Mouse (Mus musculus): ENCODE measurements around the gene Card14. TPM values are rescaled to one million over a fixed set of nuclear protein-coding genes. Genes with fewer than 3 reads are reported as not detected.
"Not testable (repeated sequence)": the region's sequence is repeated elsewhere in the genome, so short reads cannot be mapped to it uniquely, and the experiment has no call there.

Card14 gene
- not detected in 2 replicates for total RNA-seq (2015; ENCODE audit: low replicate concordance)
- not detected in 2 replicates for total RNA-seq (2017; ENCODE audit: low replicate concordance)

DNA sequence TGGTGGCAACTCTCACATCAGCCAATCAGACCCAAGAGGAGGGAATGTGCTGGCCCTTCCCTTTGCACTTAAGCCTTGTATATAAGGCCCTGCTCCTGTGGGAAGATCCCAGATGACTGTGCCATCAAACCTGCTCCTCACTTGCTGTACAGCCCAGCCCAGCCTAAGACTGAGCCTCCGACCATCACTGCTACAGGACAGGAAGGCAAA is at the start of gene Card14:
TSS of gene Card14 (plus strand) at position 111 of the 210 bp plus-strand sequence.
- no peak for ATAC-seq (replicated peaks; ENCODE audit: low FRiP score, poor library complexity, severe bottlenecking)

DNA sequence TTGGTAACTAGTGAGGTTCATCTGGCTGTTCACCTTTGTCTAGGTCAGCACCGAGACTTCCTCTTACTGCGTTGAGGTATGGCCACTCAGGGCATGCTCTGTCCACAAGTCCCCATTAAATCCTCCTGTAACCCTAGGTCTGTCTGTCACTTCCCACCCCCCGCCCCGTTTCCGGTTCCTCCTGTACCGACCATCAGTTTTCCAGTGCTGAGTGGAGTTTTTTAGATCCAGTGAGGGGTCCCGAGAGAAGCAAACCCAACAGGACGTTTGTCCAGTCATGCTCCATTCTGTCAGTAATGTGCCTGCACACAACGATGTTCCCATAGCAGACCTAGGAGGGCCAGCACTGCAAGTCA is 49.4 kb upstream of the Card14 start:
- 0 out of 2 replicates have a peak, but pooled peaks have one; percentile 7 for ATAC-seq (replicated peaks; ENCODE audit: low FRiP score, poor library complexity, severe bottlenecking)

DNA sequence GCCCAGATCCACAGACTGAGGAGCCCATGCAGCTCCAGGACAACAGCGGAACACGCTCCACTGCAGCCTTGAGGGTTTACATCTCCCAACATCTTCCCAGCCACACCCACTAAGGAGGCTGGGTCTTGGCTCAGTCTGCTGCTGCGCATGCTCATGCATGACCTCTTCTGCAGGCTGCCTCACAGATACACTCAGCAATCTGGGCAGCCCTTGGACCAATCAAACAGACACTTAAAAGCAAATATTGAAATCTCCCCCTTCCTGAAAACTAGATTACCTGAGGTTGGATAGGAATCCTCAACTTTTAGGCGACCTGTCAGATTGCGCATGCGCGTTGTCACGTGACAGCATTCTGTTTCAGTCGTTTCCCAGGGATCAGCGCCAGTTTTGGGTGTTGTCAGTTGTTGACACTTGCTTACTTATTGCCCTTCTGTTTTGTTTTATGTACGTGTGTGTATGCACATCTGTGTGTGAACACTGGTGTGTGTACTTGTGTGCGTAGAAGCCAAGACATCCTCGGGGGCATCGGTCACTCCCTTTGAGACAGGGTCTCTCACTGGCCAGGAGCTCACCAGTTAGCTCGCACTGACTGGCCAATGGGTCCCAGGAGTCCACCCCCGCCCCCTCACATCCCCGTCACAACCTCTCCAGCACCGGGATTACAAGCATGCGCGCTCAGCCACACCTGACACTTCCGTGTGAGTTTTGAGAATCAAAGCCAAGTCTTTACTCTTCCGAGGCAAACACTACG is 48.8 kb upstream of the Card14 start:
- peak; percentile 86 for ATAC-seq (replicated peaks; ENCODE audit: low FRiP score, poor library complexity, severe bottlenecking)

- ATAC-seq (replicated peaks; ENCODE audit: low FRiP score, poor library complexity, severe bottlenecking), result no peak
These were observed 47.6 kb upstream of the Card14 start for GRCm38 (mm10) chr11:119259977-119260376.

DNA sequence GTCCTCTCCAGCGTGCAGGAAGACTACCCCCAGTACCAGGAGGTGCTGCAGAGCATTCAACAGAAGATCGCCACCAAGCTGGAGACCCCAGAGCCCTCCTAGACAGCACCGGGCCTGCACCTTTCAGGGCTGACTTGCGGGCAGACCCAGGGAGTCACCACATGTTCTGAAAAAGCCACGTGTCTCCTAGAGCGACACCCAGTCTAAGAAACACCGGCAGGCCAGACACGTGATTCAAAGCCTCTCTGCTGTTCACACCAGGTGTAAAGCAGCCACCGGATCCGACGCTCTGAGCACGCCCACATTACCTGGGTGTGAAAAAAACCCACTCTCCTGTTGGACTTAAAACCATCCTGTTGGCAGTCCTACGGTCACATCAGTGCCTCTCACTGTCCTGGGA is 43.2 kb upstream of the Card14 start:
- no peak for ATAC-seq (replicated peaks; ENCODE audit: low FRiP score, poor library complexity, severe bottlenecking)

- no peak for ATAC-seq (replicated peaks; ENCODE audit: low FRiP score, poor library complexity, severe bottlenecking)
These were observed 41.8 kb upstream of the Card14 start for GRCm38 (mm10) chr11:119265811-119266210.

DNA sequence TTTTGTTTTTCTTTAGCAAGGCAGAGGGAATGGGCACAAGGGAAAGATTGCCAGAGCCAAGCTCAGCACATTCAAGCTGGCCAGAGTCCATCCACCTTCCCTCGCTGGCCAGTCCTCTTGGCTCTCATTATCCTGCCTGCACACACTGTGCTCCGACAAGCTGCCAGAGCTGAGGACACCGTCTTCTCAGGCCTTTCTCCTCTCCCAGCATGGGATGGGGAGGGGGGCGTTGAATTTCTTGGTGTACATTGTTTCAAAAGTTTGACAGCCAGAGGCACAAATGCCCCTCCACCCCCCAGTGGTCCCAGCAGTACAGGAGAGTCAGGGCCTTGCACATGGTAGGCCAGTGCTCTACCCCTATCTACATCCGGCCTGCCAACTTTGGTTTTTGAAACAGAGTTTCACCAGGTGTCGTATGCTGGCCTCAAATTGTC is 40.3 kb upstream of the Card14 start:
- ATAC-seq (replicated peaks; ENCODE audit: low FRiP score, poor library complexity, severe bottlenecking), result no peak

GRCm38 (mm10) chr11:119267768-119268556 is 39.6 kb upstream of the Card14 start, which contains the start of gene Gaa:
Gene Gaa (plus strand): TSS chr11:119267887.
- ATAC-seq (replicated peaks; ENCODE audit: low FRiP score, poor library complexity, severe bottlenecking), result peak; percentile 92

DNA sequence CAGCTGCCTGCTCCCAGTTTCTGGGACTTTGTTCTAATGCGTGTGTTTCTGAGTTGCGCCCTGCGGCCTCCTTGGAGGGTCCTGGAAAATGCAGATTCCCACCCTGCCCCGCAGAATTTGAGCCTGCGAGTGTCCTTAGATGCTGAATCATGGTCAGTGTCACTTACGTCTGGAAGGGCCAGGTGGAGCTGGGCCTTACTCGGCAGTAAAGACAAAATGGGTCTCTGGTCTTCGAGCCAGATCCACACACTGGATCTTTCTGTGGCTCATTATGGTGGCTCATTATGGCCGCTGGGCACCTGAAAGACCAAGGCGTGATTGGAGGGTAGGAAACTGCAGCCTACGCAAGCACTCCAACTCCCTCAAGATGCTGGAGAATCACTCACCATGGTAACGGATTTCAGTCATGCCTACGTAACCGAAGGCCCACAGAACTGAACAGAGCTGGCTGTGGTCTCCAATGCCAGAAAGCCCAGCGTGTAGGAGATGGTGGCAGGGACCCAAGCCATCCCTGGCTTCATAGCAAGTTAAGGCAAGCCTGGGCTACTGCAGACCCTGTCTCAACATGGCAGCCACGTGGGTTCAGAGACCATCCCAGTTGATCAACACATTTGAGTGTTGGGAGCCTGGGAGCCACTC is 38.9 kb upstream of the Card14 start:
- ATAC-seq (replicated peaks; ENCODE audit: low FRiP score, poor library complexity, severe bottlenecking), result 0 out of 2 replicates have a peak, but pooled peaks have one; percentile 11

DNA sequence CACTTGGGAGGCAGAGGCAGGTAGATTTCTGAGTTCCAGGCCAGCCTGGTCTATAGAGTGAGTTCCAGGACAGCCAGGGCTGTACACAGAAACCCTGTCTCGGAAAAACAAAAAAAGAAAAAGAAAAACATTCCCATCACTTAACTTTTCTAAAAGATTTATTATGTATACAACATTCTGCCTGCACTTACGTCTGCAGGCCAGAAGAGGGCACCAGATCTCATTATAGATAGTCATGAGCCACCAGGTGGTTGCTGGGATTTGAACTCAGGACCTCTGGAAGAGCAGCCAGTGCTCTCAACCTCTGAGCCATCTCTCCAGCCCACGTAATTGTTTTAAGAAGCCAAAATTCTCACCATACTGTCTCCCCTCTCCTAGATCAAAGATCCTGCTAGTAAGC is 35.1 kb upstream of the Card14 start:
- not testable (repeated sequence) for ATAC-seq (replicated peaks; ENCODE audit: low FRiP score, poor library complexity, severe bottlenecking)

- ATAC-seq (replicated peaks; ENCODE audit: low FRiP score, poor library complexity, severe bottlenecking), result no peak
These were observed 34.2 kb upstream of the Card14 start for GRCm38 (mm10) chr11:119273186-119273930.

- no peak for ATAC-seq (replicated peaks; ENCODE audit: low FRiP score, poor library complexity, severe bottlenecking)
These were observed 26.5 kb upstream of the Card14 start for GRCm38 (mm10) chr11:119281030-119281429.

- peak; percentile 27 for ATAC-seq (replicated peaks; ENCODE audit: low FRiP score, poor library complexity, severe bottlenecking)
These were observed 21.6 kb upstream of the Card14 start for GRCm38 (mm10) chr11:119285791-119286527.

DNA sequence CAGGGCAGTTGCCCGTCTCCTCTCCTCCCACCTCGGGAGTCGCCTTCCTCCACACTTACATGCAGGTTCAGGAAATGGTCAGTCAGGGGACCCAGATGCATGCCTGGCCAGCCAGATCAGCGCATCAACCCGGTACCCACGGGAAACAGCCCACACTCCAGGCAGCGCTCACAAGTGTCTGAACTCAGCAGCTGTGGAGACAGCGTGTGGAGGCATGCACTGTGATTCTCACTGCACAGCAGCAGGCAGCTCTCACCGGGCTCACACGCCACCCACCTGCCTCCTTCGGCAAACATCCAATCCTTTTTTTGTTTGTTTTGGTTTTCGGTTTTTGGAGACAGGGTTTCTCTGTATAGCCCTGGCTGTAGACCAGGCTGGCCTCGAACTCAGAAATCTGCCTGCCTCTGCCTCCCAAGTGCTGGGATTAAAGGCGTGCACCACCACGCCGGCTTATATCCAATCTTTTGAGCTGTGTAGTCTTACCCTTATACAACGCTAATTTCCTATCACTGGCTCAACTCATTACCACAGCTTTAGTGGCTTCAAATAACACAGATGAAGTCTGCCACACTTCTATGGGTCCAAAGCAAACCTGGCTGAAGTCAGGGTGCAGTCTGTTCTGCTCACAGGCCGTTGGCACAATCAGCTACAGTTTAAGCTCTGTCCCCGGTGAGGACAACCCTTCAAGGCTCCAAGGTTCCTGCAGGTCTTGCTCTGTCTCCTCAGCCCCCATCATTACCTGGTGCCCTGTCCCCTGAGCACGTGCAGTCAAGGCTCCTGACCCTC is 20.2 kb upstream of the Card14 start:
- ATAC-seq (replicated peaks; ENCODE audit: low FRiP score, poor library complexity, severe bottlenecking), result no peak

DNA sequence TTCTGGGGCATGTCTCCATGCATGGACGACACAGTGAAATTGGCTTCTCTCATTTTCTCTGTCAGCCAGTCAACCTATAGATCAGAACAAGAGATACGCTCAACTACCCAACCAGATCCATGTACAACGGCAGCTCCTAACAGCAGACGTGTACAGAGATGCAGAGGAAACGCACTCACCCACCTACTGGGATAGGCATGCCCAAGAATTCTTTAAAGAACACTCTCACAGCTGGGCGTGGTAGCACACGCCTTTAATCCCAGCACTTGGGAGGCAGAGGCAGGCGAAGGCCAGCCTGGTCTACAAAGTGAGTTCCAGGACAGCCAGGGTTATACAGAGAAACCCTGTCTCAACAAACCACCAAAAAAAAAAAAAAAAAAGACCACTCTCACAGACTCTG is 14.7 kb upstream of the Card14 start:
- not testable (repeated sequence) for ATAC-seq (replicated peaks; ENCODE audit: low FRiP score, poor library complexity, severe bottlenecking)

GRCm38 (mm10) chr11:119297996-119298395 is 9.6 kb upstream of the Card14 start:
- ATAC-seq (replicated peaks; ENCODE audit: low FRiP score, poor library complexity, severe bottlenecking), result no peak

GRCm38 (mm10) chr11:119298917-119299316 is 8.7 kb upstream of the Card14 start:
- no peak for ATAC-seq (replicated peaks; ENCODE audit: low FRiP score, poor library complexity, severe bottlenecking)

GRCm38 (mm10) chr11:119299391-119300245 is 8.0 kb upstream of the Card14 start, which contains the start of gene Eif4a3:
Gene Eif4a3 (minus strand): TSS chr11:119300089.
- peak; percentile 95 for ATAC-seq (replicated peaks; ENCODE audit: low FRiP score, poor library complexity, severe bottlenecking)
